Mouse (Mus musculus) T-helper 2 cell (primary cell): ENCODE results near the gene Plekhn1.

Experiments used
- in situ Hi-C: fragments of 300-600 bp; cut with MboI, MseI; formaldehyde crosslinking; loops from one replicate; pipeline ENCODE4 v1.15.1; 2025; ENCODE audit warnings: high pct_unique_total_duplicates

The Plekhn1 gene

DNA sequence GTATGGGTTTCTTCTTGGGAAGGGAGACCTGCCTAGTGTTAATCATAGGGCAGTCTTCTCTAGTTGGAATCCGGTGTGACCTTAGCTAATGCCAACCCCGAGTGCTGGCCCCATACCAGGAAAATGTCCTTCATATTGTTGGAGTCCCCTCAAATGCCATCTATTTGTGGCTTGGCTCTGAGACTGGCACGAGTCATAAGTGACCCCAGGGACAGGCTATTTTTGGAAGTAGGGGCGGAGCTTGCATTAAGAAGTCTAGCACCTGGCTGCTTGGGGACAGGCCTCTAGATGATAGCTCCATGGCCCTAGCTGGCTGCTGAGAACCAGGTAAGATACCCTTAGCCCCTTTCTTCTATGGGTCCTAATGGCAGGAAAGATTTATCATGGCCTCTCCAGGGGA lies 19.0 kb downstream of the Plekhn1 start, which contains the start of gene Perm1:
Perm1 (plus strand) TSS at position 220 of the 400 bp plus-strand sequence.
- in situ Hi-C loops, result no loop called here

- in situ Hi-C loops, result no loop called here
Observed at GRCm38 (mm10) chr4:156213134-156213533, 21.5 kb downstream of the Plekhn1 start.

GRCm38 (mm10) chr4:156209963-156210635 lies 24.6 kb downstream of the Plekhn1 start:
- in situ Hi-C loops, result no loop called here

- in situ Hi-C loops, result no loop called here
Observed at GRCm38 (mm10) chr4:156208872-156209271, 25.8 kb downstream of the Plekhn1 start.

DNA sequence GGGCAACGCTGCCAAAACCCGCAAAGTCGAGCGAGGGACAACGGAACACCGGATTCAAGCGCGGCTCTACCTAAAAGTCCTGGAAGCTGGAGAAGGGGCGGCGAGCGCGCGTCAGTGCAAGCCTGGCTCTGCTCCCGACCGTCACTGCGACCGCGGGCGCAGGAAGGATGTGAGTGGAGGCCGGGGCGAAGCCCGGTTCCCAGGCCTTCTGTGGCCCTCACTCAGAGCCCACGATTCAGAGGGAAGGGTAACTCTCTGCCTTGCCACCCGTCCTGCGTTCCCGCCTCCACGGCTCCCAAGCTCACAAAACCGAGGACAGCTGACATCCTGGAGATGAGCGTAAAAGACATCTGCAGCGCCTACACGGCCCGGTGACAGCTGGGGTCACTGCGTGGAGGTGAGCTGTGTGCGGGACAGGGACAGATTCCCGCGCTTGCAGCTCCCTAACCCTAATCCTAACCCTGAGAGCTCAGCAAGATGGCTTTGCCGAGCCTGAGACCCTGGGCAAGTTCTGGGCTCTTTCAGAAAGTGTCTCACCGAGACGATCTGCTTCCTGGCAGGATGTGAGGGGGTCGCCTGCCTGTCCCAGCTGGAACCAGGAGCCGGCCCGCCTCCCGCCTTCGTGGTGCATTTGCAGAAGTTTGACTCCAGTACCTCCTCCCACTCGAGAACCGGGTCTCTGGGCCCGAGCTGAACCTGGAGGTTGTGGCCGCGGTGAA lies 31.1 kb downstream of the Plekhn1 start:
- in situ Hi-C loops, result no loop called here

DNA sequence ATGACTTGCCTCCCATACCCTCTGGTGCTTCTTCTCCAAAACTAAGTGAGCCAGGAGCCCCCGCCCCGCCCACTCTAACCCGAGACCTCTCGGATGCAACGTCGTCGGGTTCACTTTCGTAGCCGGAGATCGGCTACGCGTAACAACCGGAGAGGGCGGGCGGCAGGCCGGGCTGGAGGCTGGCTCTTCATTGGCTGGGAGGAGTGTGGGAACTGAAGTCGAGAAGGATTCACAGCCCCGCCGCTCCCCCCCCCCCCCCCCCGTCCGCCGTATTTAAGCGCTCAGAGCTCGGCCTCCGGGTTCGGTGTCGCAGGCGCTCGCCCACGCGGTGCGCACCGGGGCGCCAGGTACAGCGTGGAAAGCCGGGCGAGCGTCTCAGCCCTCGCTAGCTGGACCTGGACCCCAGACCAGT lies 31.6 kb downstream of the Plekhn1 start, which contains the start of gene AW011738:
AW011738 (plus strand) TSS at position 304 of the 412 bp plus-strand sequence.
- in situ Hi-C loops, result no loop called here

GRCm38 (mm10) chr4:156202462-156202893 lies 32.2 kb downstream of the Plekhn1 start:
- in situ Hi-C loops, result no loop called here

GRCm38 (mm10) chr4:156200623-156201475 lies 33.8 kb downstream of the Plekhn1 start, which contains the start of gene Isg15:
TSS of gene Isg15 (minus strand) at chr4:156200818.
- in situ Hi-C loops, result no loop called here

DNA sequence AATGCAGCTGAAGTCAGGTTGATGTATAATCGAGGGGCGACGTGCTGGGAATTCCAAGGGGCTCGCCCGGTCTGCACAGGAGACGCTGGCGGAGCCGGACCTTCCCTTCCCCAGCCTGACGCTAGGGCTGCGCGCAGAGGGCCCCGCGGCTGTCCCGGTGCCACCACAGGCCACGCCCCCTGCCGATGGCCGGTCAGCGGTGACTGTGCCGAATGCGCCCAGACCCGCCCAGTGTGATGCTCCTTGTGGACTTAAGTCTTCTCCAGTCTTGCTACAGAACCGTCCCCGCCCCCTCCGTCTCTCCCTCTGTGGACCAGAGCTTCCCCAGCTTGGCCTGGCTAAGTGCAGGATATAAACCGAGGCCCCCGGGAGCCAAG lies 36.8 kb downstream of the Plekhn1 start:
- in situ Hi-C loops, result no loop called here

DNA sequence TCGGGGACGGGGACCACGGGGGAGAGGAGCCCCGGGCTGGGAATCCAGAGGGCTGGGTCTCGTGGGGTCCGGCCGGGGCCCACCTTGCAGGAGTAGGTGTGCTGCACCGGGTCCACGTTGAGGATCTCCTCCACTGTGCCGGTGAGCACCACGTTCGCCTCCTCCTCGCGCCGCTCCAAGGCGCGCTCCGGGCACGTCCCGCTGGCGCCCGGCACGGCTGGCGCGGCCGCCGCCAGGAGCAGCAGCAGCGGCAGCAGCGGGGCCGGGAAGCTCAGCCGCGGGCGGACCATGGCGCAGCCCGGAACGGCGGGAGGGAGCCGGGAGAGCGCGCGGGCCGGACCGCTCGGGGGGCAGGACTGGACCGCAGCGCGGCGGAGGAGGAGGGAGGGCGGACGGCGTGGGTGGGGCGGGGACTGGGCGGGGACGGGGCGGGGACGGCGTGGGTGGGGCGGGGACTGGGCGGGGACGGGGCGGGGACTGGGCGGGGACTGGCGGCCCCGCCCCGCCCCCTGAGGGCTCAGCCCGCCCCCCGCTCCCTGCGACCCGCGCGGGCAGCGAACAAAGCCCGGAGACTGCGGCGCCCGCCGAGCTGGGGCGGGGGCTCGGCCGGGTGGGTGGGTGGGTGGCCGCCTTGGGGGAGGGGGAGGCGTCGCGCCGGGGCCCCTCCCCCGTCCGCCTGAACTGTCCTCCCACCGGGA lies 37.4 kb downstream of the Plekhn1 start, which contains the start of gene Agrn:
Agrn (minus strand) TSS at position 358 of the 698 bp plus-strand sequence.
- in situ Hi-C loops, result no loop called here

- in situ Hi-C loops, result no loop called here
Observed at GRCm38 (mm10) chr4:156195927-156196870, 38.5 kb downstream of the Plekhn1 start.

- in situ Hi-C loops, result no loop called here
Observed at GRCm38 (mm10) chr4:156194346-156194745, 40.3 kb downstream of the Plekhn1 start.

DNA sequence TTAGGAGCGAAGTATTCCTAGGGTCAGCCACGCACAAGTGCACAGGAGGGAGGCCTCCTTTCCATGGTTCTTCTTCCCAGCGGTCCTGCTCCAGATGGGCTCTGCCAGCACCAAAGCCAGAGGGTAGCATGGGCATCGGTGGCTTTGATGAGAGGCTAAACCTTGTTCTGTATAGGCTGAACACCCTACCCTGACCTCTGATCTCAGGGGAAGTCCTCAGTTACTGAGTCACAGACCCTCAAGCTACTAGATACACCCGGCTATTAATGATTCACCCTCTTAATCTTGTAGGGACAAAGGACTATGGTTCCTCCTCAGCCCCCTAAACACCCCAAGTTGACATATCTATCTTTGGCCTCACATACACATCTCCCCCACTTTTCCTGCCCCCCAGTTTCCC lies 40.8 kb downstream of the Plekhn1 start:
- in situ Hi-C loops, result no loop called here

DNA sequence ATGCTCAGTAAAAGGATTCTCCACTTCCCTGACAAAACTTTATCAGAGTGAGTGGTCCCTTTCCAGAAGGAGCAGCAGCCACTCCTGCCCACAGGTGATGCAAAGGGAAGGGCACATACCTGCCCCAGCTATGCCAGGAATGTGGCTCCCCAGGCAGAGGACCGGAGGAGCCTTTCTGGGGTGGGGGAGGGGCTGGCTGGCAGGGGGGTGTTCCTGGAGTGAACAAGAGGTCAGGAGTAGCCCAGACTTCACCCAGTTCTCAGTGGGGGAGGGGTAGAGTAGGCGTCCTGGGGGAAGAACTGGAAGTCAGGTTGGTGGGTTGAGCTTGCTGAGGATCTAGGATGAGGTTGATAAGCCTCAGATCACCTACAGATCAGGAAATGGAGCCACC lies 41.5 kb downstream of the Plekhn1 start:
- in situ Hi-C loops, result no loop called here

DNA sequence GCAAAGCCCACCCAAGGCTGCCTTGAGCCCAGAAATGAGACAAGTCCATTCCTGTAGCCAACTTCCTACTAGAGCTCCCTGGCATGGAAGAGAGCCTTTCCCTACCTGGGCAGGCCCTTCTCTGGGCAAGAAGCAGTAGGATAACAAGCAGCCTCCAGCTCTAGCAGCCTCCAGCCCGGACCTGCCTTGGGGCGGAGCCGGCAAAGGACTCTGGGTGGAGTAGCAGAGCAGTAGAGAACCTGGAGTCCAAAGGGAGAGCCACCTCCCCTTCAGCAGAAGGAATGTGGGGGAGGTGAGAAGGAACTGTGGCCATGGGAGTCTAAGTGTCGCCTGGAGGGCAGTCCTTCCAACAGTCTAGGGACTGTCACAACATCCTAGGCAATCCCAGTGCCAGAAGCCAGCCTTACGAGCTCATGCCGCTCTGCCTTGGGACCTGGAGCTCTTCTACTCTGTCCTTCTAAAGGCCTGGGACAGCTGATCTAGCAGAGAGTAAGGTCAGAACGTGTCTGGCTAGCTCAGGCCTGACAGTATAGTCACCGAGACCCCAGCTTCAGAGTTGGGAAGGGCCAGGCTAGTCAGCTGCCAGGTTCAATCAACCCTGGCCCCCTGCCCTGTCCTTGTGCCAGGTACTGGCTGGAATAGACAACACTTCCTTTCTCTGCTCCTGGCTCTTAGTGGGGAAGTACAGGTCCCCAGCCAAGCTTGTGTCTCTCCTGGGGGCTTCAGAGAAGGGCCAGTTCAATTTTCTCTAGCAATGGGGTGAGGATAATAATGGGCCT lies 42.0 kb downstream of the Plekhn1 start:
- in situ Hi-C loops, result no loop called here

DNA sequence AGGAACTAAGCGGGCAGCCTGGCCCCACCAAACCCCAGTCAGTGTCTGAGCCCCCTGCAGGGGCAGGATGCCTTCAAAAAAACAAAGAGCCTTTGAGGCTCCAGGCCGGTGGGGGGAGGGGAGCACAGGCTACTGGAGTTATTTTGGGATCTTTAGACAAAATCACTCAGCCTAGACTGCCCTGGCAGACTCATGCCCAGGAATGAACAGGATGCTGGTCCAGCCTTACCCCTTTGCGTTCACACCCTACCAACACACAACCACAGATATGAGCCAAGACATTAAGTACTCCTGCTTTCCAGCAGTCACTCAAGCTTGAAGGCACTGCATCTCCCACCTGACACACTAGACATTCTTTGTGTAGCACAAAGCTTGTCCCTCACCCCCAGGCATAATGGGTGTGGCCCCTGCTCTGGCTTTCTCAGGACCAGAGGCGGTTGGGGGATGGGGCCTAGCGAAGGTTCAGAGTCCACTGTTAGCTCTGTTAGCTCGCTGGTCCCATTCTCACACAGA lies 45.8 kb downstream of the Plekhn1 start:
- in situ Hi-C loops, result no loop called here

- in situ Hi-C loops, result no loop called here
Observed at GRCm38 (mm10) chr4:156188162-156188810, 46.4 kb downstream of the Plekhn1 start.

DNA sequence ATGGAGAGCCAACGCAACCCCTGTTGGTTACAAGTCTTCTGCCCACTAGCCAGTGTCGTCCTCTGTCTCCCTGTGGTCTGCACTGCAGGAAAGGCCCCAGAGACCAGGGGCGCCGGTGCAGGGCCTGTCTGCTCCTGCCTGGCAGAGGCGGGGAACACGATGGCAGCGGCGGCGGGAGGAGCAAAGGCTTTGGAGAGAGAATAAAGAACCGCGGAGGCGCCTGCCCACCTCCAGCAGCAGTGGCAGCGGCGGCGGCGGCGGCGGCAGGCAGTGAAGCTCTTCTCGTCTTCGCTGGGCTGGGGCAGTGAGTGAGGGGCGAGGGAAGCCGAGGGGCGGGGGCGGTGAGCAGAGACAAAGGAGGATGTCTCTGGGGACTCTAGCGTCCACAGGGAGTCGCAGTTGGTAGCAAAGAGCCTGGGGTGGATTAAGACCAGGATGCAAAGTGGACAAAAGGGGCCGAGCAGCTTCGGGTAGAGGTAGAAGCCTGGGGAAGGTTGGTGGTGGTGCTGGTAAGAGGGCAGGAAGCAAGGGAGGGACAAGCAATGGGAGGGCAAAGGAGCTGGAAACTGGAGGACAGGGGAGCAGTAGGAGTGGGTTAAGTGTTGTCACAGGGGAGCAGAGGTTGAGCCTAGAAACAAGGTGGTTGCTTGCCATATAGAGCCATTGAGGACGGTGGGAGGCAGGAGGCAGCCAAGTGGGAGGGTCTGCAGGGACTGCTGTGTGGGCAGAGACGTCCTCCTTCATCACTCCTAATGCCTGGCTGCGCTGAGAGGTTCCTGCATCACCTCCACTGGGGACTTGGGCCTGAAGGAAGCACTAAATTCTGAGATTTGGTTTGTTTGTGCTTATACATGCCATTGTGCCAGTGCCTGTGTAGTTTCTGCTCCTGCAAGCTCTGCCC lies 48.5 kb downstream of the Plekhn1 start:
- in situ Hi-C loops, result no loop called here
